Mouse (Mus musculus) c-Kit-positive CD71-negative TER-119-negative erythroid progenitor cells, embryonic 14.5 days (primary cell): ENCODE results near the gene Kiz.

ENCODE experiments used
- DNase-seq: peaks from one replicate; pipeline ENCODE4 v3.0.0-alpha.2; 2013; ENCODE audit warnings: low read depth

Kiz gene

GRCm38 (mm10) chr2:146871300-146872269 is 15.9 kb downstream of the Kiz start:
- DNase-seq = no peak

DNA sequence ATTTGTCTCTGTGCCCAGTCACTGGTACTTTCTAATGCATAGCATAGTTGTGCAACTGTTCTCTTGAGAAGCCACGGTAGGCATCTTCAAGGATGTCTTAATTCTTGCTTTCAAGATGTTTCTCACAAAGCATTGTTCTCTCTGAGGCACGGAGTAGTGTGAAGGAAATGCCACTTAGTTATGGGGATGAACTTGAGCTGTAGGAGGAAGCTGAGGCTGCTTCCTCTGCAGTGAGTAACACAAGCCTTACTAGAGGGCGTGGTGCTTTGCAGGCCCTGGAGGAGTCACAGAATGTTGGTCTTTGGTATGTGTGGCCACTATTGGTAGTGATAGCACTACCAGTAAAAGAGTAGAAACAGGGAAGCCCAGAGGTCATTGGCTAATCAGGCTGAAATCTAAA is 17.0 kb downstream of the Kiz start:
- peak; percentile 8 for DNase-seq

- no peak for DNase-seq
Observed at GRCm38 (mm10) chr2:146873881-146874441, 18.3 kb downstream of the Kiz start.

DNA sequence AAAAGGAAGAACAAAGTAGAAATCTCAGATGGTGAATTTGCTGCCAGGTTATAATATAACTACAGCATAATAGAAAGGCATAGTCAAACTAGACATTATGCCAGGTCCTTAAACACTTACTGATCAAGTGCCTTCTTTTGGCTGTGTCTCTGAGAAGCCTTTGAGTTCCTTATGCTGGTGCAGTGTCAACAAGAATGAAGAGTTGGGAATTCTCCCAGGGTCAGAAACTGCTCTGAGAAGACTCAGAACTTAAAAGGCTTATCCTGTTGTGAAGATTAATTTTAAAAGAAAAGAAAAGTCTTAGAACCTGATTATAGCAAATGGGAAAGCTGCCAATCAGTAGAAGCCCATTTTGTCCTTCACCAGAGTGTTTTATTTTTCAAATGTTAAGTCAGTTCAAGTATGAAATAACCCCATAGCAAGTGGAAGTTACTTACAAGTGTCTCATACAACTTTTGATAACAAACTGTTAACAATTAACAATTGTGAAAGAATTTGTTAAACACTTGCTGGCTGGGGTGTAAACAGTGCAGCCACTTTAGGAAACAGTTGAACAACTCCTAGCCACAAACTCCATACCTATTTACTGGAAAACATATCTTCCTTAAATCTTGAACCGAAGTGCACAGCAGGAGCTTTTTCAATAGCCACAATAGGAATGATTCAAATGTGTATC is 21.9 kb downstream of the Kiz start:
- DNase-seq = no peak

DNA sequence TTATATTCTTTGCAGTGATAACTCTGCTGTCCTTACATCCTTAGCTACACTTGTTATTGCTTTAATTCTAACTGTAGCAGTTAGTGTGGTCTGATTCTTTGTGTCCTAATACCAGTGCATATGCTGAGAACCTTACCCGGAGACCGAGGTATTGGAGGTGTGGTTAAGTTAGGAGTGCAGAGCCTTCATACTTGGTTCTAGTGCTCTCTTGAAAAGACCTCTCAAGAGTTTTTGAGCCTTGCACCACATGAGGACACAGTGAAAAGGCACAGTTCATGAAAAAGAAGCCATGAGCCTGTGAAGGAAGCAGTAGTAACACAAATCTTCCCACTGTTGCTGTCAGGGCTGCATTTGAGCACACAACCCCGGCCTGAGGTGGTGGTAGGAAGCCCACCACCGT is 26.0 kb downstream of the Kiz start:
- no peak for DNase-seq

DNA sequence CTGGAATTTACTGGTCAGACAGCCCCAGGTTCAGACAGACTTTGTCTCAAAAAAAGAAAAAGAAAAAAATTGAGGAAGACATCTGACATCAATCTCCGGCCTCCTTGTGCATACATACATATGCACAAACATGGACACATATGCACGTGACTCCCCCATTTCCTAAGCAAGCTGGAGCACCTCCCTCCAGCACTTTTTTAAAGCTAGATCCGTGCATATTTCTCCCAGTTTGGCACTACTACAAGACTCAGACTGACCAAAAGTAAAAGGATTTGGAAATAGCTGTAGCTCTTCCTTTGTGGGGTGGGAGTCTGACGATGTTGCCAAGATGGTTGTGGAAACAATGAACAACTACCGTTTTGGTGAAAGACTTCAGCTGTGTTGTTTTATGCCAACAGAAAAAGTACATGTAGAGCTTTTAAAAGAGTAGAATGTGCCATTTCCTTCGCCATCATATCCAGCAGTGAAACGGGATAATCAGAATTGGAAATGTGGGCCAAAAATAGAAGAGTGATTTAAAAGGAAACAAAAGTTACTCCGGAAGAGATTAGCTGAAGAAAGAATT is 28.7 kb downstream of the Kiz start:
- no peak for DNase-seq

DNA sequence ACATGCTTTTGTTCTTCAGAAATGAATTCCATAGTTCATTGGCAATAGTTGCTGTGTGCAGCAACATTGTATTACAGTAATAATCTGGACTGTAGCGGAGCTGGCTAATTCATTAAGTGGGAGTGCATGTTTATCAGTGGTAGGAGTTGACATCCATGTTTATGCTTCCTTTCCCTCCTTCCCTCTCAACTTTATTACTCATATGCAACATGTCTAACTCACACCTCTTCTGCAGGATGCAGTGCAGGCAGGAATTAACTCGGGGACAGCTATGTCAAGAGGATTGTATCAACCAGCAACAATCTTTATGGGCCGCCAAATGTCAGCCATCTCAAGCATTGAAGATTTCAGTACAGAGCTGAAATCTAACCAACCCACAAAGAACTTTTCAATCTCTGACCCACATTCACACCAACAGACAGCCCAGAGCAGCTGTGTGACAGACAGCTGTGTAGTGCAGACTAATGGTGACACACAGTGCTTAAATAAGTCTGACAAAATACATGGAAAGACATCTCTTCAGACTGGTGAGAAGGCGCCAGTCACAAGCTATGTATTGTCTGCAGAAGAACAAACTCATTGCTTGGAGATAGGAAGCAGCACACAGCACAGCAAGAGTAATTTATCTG is 33.2 kb downstream of the Kiz start:
- no peak for DNase-seq

DNA sequence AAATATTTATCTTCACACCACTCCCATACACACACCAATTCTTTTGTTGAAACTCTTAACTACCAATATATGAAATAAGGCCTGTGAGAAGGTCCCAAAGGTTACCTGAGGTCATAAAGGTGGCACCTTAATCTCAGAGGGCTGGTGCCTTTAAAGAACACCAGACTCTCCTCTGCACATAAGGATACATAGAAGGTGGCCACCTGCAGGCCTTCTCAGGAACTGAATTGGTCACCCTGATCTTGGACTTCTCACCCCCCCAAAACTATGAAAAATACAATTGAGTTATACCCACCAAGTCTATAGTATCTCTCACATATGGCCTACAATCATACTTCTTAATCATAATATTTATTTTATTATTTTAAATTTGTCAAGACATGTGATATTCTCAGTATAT is 43.3 kb downstream of the Kiz start:
- no peak for DNase-seq

DNA sequence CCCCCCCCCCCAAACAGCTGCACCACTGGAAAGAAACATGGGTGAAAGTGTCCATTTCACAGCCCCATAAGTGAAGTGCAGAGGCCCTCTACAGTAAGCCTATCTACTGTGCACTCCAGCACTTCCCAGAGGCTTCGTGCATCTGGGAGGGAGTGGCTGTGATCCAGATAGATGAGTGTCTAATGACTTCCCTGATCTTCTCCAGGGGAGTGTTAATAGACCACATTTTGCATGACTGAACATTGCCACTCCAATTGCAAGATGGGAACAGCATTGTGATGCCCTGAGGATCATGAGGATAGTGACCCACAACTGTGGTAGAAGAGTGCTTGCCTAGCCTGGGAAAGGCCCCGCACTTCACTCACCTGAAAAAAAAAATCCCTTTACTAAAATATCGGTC is 60.4 kb downstream of the Kiz start:
- DNase-seq = no peak

DNA sequence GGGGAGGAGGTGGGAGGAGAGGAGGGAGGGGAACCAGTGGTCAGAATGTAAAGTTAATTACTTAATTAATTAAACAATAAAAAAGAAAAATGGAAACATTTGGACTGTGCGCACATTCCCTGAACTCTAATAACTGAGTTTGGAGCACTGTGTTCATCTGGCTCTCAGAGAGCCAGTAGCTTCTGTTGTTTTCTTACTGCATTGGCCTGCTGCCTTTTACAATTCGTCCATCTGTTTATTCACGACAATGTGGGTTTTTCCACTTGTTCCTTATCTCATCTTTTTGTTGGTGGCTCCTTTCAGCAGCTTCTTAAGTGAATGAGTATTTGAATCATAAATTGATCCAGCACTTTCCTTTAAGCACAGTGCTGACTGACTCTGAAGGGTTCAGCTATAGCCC is 62.1 kb downstream of the Kiz start:
- DNase-seq = no peak

- DNase-seq = no peak
Observed at GRCm38 (mm10) chr2:146920375-146921160, 64.9 kb downstream of the Kiz start.

DNA sequence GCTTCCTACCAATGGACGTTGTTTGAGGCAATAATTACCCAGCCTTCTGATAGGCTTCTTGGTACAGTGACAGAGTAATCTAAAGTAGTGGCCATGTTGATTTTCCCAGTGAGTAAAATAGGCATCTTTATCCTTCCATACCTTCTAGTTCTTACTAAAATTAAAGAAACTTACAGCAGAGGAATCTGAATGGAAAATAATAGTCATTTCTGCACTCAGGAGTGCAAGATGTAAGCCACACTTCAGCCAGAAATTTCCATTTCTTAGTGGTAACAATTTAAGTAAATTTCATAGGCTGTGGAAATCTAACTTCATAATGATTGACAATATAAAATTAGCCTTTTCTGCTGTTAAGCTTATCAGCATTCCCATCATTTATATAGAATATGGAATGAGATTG is 69.6 kb downstream of the Kiz start:
- no peak for DNase-seq

GRCm38 (mm10) chr2:146925846-146926245 is 70.2 kb downstream of the Kiz start:
- no peak for DNase-seq

GRCm38 (mm10) chr2:146948223-146948776 is 92.6 kb downstream of the Kiz start:
- DNase-seq = no peak

GRCm38 (mm10) chr2:146956366-146956765 is 100.7 kb downstream of the Kiz start:
- no peak for DNase-seq

DNA sequence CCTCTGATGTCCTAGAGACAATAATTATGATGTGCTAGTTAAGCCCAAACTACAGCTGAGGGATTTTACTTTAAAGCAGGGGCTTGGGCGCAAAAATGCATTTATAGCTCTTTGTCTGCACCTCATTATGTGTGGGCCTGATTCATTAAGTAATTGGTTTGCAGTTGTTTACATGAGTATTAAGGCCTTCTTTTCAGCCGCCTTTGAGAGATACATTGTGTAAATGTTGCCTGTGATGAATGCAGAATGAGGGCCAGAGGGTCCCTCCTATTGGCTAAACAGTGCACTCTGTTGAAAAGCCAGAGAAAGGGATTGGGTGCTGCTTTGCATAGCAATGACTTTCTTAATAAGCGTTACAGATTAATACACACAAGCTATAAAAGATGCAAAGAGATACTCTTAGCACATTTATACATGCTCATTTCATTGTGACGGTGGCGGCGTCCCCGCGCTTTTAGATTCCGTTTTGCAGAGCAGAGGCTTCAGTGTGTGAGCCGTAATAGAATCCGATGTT is 102.8 kb downstream of the Kiz start:
- DNase-seq = no peak

DNA sequence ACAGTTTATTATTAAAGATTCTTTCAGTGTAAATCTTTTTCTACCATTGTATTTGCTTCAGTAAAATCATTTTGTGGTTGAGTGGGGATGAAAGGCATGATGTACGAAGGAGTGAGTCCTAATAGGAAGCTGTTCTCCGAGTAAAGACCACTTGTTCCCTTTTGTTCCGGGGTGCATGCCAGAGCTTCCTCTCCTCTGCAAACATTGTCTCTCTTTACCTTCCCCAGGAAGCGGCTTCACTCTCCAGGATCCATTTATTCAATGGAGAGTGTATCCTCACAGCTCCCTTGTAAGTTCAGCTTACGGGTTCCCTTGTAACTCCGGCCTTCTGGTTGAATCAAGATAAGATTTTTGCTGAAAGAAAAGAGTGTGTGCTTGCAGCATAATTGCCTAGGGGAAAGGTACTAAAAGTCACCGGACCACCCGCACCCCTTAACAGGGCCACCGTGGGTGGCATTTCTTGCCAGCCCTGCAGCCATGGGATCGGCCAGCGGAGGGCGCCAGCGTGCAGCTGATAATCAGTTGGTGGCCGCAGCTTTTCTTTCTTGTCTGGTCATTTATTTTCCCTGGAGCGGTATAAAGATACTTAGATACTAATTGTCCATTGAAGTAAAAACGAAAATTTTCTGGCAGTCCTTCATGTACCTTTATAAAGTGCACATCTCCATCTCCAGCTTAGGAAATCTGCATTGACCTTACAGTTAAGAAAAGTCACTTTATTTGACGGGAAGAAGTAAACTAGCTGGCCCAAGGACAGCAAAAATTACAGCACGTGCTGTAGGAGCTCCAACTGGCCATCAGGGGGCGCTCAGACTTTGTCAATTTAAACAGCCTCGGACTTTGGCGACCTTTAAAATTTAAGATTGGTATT is 103.5 kb downstream of the Kiz start:
- peak; percentile 63 for DNase-seq

- no peak for DNase-seq
Observed at GRCm38 (mm10) chr2:146975024-146975423, 119.4 kb downstream of the Kiz start.

GRCm38 (mm10) chr2:146975453-146976028 is 119.9 kb downstream of the Kiz start:
- DNase-seq = no peak
